ENCODE assay signal across 8 mouse cellular contexts in genomic region chr10:121297054-121297701, GRCm38 (mm10). TPM values are rescaled to one million over a fixed set of nuclear protein-coding genes. Genes with fewer than 3 reads are reported as not detected.
DNase-seq lines count a peak whose midpoint lies in the region; ATAC-seq and TF ChIP-seq lines count a peak whose summit lies in the region.

No protein-coding gene starts in this region.

- intact Hi-C loops in gastrocnemius, adult 2 months (cut with DNase I) = no loop called here
- intact Hi-C loops in gastrocnemius, postnatal 36 days (cut with DNase I) = no loop called here

- H3K4me1 ChIP-seq in intestine, embryonic 15.5 days (replicated peaks) = peaks cover 9% of the 10 kb centered on the region
- H3K4me1 ChIP-seq in liver, embryonic 14.5 days (replicated peaks; ENCODE audit: control insufficient read depth in 2 of 2, insufficient read depth in 2 of 2, low read length in 1 of 2) = peaks cover 0 to 1% of the 10 kb centered on the region in 2 experiments; a peak in 1 of 4 replicates

- 27% methylated on average over 25 of the region's 25 CpGs for WGBS in intestine, embryonic 15.5 days
- 25% methylated on average over 25 of the region's 25 CpGs for WGBS in liver, embryonic 14.5 days (ENCODE audit: insufficient replicate concordance)

- H3K9ac ChIP-seq in intestine, embryonic 15.5 days = no peak overlapping the region
- H3K9ac ChIP-seq in liver, embryonic 14.5 days (replicated peaks) = no peak overlapping the region

- peak; percentile 53 for DNase-seq in gastrocnemius, adult 2 months
- no peak for DNase-seq in gastrocnemius, postnatal 36 days
- DNase-seq in adrenal gland, postnatal 10 days = peak; percentile 69
- peak in 1 of 3 experiments; percentile 9 for DNase-seq in liver, embryonic 14.5 days (ENCODE audit: low read depth in 3 of 3, low spot score in 3 of 3)
- no peak for DNase-seq in layer of hippocampus, adult 18-20 months (ENCODE audit: low spot score in 2 of 2)

- H3K9me3 ChIP-seq in intestine, embryonic 15.5 days = no peaks in the 10 kb centered on the region
- H3K9me3 ChIP-seq in liver, embryonic 14.5 days (ENCODE audit: control insufficient read depth, low read length) = no peaks in the 10 kb centered on the region

- peak overlapping the region; percentile 66 for H3K4me3 ChIP-seq in gastrocnemius, adult 2 months
- peak overlapping the region; percentile 19 for H3K4me3 ChIP-seq in intestine, embryonic 15.5 days (replicated peaks)
- H3K4me3 ChIP-seq in liver, embryonic 14.5 days (ENCODE audit: insufficient read depth in 1 of 2, low read depth in 2 of 2, low read length in 2 of 2) = peak overlapping the region in 1 of 2 experiments; percentile 29; a peak in 1 of 4 replicates
- no peak overlapping the region for H3K4me3 ChIP-seq in myocyte

- peak overlapping the region; percentile 72 for H3K4me2 ChIP-seq in intestine, embryonic 15.5 days (replicated peaks)
- H3K4me2 ChIP-seq in liver, embryonic 14.5 days (ENCODE audit: low read depth) = peak overlapping the region; percentile 25
- H3K4me2 ChIP-seq in myocyte (ENCODE audit: low read depth) = peak overlapping the region; percentile 66

- TF ChIP-seq CTCF in gastrocnemius, adult 2 months (IDR thresholded peaks at IDR 0.05) = no peak
- no peak for TF ChIP-seq CTCF in liver, embryonic 14.5 days (IDR thresholded peaks at IDR 0.05; ENCODE audit: low read depth)

- TF ChIP-seq EP300 in liver, embryonic 14.5 days (IDR thresholded peaks at IDR 0.05; ENCODE audit: low read depth) = no peak

- no peak overlapping the region for H3K27ac ChIP-seq in gastrocnemius, adult 2 months
- H3K27ac ChIP-seq in intestine, embryonic 15.5 days = 0 out of 2 replicates have a peak overlapping the region, but pooled peaks have one; percentile 44
- no peak overlapping the region for H3K27ac ChIP-seq in liver, embryonic 14.5 days

- no peaks in the 10 kb centered on the region for H3K36me3 ChIP-seq in intestine, embryonic 15.5 days
- H3K36me3 ChIP-seq in liver, embryonic 14.5 days (replicated peaks; ENCODE audit: control insufficient read depth, insufficient read depth, low read depth) = no peaks in the 10 kb centered on the region
- H3K36me3 ChIP-seq in myocyte (ENCODE audit: control insufficient read depth, insufficient read depth) = no peaks in the 10 kb centered on the region

- TF ChIP-seq POLR2A in myocyte (IDR thresholded peaks at IDR 0.05; ENCODE audit: insufficient read length, low read depth) = no peak

- peak; percentile 69 for ATAC-seq in granulocyte monocyte progenitor cell, adult 5-6 weeks (replicated peaks; ENCODE audit: poor library complexity, severe bottlenecking)
- ATAC-seq in intestine, embryonic 15.5 days = peak; percentile 77
- no peak for ATAC-seq in liver, embryonic 14.5 days (ENCODE audit: insufficient read depth)

- H3K79me2 ChIP-seq in myocyte (ENCODE audit: control insufficient read depth, insufficient read depth) = no peaks in the 10 kb centered on the region

- H3ac ChIP-seq in myocyte (ENCODE audit: control insufficient read depth, insufficient read length) = no peak overlapping the region

- H3K27me3 ChIP-seq in intestine, embryonic 15.5 days (replicated peaks) = no peaks in the 10 kb centered on the region
- no peaks in the 10 kb centered on the region for H3K27me3 ChIP-seq in liver, embryonic 14.5 days (ENCODE audit: control insufficient read depth, insufficient read depth, low read length)
- peaks cover 8% of the 10 kb centered on the region for H3K27me3 ChIP-seq in myocyte (ENCODE audit: control insufficient read depth, insufficient read depth, insufficient read length)

TF ChIP-seq in myocyte, 11 proteins besides CTCF, POLR2A, EP300 and RAD21:
- TF ChIP-seq MYOD1 (IDR thresholded peaks at IDR 0.05; ENCODE audit: control insufficient read depth in 1 of 3, insufficient read length in 2 of 3, low read depth in 2 of 3) (no peak), CEBPB (IDR thresholded peaks at IDR 0.05; ENCODE audit: insufficient read depth, poor library complexity, severe bottlenecking) (no peak), POLR2AphosphoS2 (IDR thresholded peaks at IDR 0.05; ENCODE audit: insufficient read length, low read depth) (no peak), E2F4 (IDR thresholded peaks at IDR 0.05; ENCODE audit: insufficient read depth) (no peak), REST (IDR thresholded peaks at IDR 0.05; ENCODE audit: insufficient read depth, insufficient read length) (no peak), TCF3 (IDR thresholded peaks at IDR 0.05; ENCODE audit: insufficient read length, low read depth) (no peak), SRF (IDR thresholded peaks at IDR 0.05; ENCODE audit: control insufficient read depth, insufficient read length, low read depth) (no peak), USF1 (IDR thresholded peaks at IDR 0.05; ENCODE audit: low read depth) (no peak), MYOG (IDR thresholded peaks at IDR 0.05; ENCODE audit: control insufficient read depth in 1 of 3, insufficient read depth in 1 of 3, insufficient read length in 2 of 3, low read depth in 2 of 3) (no peak), MAX (IDR thresholded peaks at IDR 0.05; ENCODE audit: low read depth) (no peak), TCF12 (IDR thresholded peaks at IDR 0.05; ENCODE audit: insufficient read depth, poor library complexity, severe bottlenecking) (no peak)

RNA-seq across cellular contexts. Expression of gene Tbc1d30, which starts 53.9 kb away (rescaled TPM):
- total RNA-seq in gastrocnemius, adult 2 months (2021) = under 1 TPM; 0.20 to 0.36 TPM
- total RNA-seq in gastrocnemius, postnatal 36 days (2021) = under 1 TPM; 0.42 to 0.46 TPM
- total RNA-seq in adrenal gland, postnatal 10 days (2021) = 1 to 10 TPM; 2.3 to 3.9 TPM
- not detected in 2 replicates for total RNA-seq in granulocyte monocyte progenitor cell, adult 5-6 weeks (2014; fragmentation: Nextera tagmentation)
- total RNA-seq in granulocyte monocyte progenitor cell, adult 5-6 weeks (2017) = 2.6 and 7.3 TPM in 2 replicates
- 3.5 and 4.5 TPM in 2 replicates for polyA plus RNA-seq in intestine, embryonic 15.5 days (2015; fragmentation: Nextera tagmentation; extraction: Ambion mirVana)
- polyA plus RNA-seq in liver, embryonic 14.5 days (2012; rRNA removed) = 0.23 and 0.26 TPM in 2 replicates
- polyA plus RNA-seq in liver, embryonic 14.5 days (2014; fragmentation: Nextera tagmentation; extraction: Ambion mirVana) = 0.11 and 0.25 TPM in 2 replicates
- not detected for polyA plus RNA-seq in myocyte (2012; fragmentation: generic; extraction: Trizol)
- 10 to 100 TPM; 38.8 to 40.3 TPM for total RNA-seq in layer of hippocampus, adult 18-20 months (2021)

Comparison
In these comparisons a context has a peak if more than half of its experiments do, and no peak if none do; other contexts are left out.
1. DNase-seq: peak in gastrocnemius, adult 2 months (single experiment) and adrenal gland, postnatal 10 days (single experiment); none in gastrocnemius, postnatal 36 days (0 of 2) and layer of hippocampus, adult 18-20 months (0 of 2).
2. RNA of gene Tbc1d30, which starts 53.9 kb away (total RNA-seq): 38.8 to 40.3 TPM in layer of hippocampus, adult 18-20 months; 2.6 to 7.3 TPM in granulocyte monocyte progenitor cell, adult 5-6 weeks, 2.3 to 3.9 TPM in adrenal gland, postnatal 10 days, 0.42 to 0.46 TPM in gastrocnemius, postnatal 36 days and 0.20 to 0.36 TPM in gastrocnemius, adult 2 months; every median in the first group is over 4 times any median in the second.
3. Peak in every context shown above with its lines, with median percentiles within 50 percentile points of each other: H3K4me2 ChIP-seq.